Mouse (Mus musculus): Measurements from ENCODE around the gene Pcbp3. TPM values are rescaled to one million over a fixed set of nuclear protein-coding genes. Genes with fewer than 3 reads are reported as not detected.

Gene Pcbp3
- polyA plus RNA-seq (2012; ENCODE audit: insufficient read depth, insufficient read length, low replicate concordance, missing spikeins): not detected in 2 replicates

- WGBS: 1% methylated on average over 62 of the region's 62 CpGs
- Histone ChIP-seq H3K4me1 (ENCODE audit: control insufficient read depth, insufficient read depth, low read length) (peaks cover 37% of the 10 kb centered on the region), H3K27ac (ENCODE audit: insufficient read depth, low read depth, low read length) (peak within 1 kb of the TSS; percentile 88), H3K4me3 (ENCODE audit: insufficient read depth, low read depth, low read length) (peak within 1 kb of the TSS; percentile 95)
- TF ChIP-seq POLR2A (IDR thresholded peaks at IDR 0.05; ENCODE audit: insufficient read depth, low read depth, low read length) (peak; percentile 94), CTCF (IDR thresholded peaks at IDR 0.05; ENCODE audit: insufficient read depth, low read depth, low read length) (no peak)
These were observed at the start of gene Pcbp3 for GRCm38 (mm10) chr10:76961790-76962489. Pcbp3 (minus strand) TSS chr10:76961887.

DNA sequence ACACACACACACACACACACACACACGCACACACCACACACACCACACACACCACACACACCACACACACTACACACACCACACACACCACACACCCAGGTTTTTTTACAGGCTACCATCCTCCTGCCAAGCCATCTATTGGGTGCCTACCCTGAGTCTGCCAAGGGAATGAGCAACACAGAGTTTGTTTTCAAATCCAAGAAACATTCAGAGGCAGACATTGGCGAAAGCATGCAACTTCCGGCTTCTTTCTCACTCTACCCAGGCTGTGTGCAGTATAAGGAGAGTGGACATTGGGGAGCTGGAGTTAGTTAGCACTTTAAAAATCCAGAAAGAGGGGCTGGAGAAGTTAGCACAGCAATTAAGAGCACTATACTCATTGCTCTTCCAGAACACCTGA, 47.0 kb upstream of the Pcbp3 start:
- TF ChIP-seq POLR2A (IDR thresholded peaks at IDR 0.05; ENCODE audit: insufficient read depth, low read depth, low read length) (no peak), CTCF (IDR thresholded peaks at IDR 0.05; ENCODE audit: insufficient read depth, low read depth, low read length) (no peak)

GRCm38 (mm10) chr10:77008109-77008561, 46.4 kb upstream of the Pcbp3 start:
- Histone ChIP-seq H3K27ac (ENCODE audit: insufficient read depth, low read depth, low read length) (peak overlapping the region; percentile 95), H3K4me3 (ENCODE audit: insufficient read depth, low read depth, low read length) (no peak overlapping the region), H3K4me1 (ENCODE audit: control insufficient read depth, insufficient read depth, low read length) (peaks cover 32% of the 10 kb centered on the region)
- no peak for TF ChIP-seq POLR2A (IDR thresholded peaks at IDR 0.05; ENCODE audit: insufficient read depth, low read depth, low read length)
- no peak for TF ChIP-seq CTCF (IDR thresholded peaks at IDR 0.05; ENCODE audit: insufficient read depth, low read depth, low read length)
- 21% methylated on average over 9 of the region's 9 CpGs for WGBS

More for the DNA sequence above, 47.0 kb upstream of the Pcbp3 start:
- peaks cover 32% of the 10 kb centered on the region for H3K4me1 ChIP-seq (ENCODE audit: control insufficient read depth, insufficient read depth, low read length)
- no peak overlapping the region for H3K4me3 ChIP-seq (ENCODE audit: insufficient read depth, low read depth, low read length)
- H3K27ac ChIP-seq (ENCODE audit: insufficient read depth, low read depth, low read length): peak overlapping the region; percentile 95
- 57% methylated on average over 3 of the region's 3 CpGs for WGBS

DNA sequence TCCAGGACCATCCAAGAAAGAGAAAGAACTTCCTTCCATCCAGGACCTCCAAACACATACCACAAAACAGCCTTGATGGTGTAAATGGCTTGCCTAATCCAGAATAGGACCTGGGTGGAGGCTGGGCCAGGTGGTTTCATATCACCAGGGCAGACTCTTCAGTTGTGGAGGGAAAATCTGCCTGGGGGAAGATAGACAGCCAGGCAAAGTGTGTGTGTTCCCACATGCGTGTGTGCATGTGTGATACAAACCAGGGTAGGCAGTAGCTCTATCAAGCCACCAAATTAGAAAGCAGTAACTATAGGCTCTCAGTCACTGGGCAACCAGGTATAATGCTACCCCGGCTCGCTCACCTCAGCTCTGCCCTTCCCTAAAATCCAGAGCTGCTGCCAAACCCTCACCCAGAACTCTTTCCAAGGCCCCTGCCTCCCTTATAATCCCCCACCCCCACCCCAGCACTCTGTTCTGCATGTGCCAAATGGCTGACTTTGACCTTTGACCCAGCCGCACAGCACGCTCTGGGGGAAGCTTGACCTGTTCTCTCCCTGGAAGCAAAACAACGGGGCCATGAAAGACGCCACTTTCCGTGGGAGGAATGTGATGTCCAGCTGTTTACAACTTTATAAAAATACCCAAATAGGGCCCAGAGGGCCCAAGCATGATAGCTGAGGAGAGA, 45.9 kb upstream of the Pcbp3 start:
- 69% methylated on average over 8 of the region's 8 CpGs for WGBS
- H3K27ac ChIP-seq (ENCODE audit: insufficient read depth, low read depth, low read length): peak overlapping the region; percentile 95
- no peak for TF ChIP-seq CTCF (IDR thresholded peaks at IDR 0.05; ENCODE audit: insufficient read depth, low read depth, low read length)
- TF ChIP-seq POLR2A (IDR thresholded peaks at IDR 0.05; ENCODE audit: insufficient read depth, low read depth, low read length): no peak
- H3K4me1 ChIP-seq (ENCODE audit: control insufficient read depth, insufficient read depth, low read length): peaks cover 32% of the 10 kb centered on the region
- H3K4me3 ChIP-seq (ENCODE audit: insufficient read depth, low read depth, low read length): no peak overlapping the region

GRCm38 (mm10) chr10:77004936-77005335, 43.2 kb upstream of the Pcbp3 start:
- Histone ChIP-seq H3K4me3 (ENCODE audit: insufficient read depth, low read depth, low read length) (no peak overlapping the region), H3K4me1 (ENCODE audit: control insufficient read depth, insufficient read depth, low read length) (peaks cover 32% of the 10 kb centered on the region), H3K27ac (ENCODE audit: insufficient read depth, low read depth, low read length) (peak overlapping the region; percentile 47; the same call in 1 of the 2 replicates)
- no peak for TF ChIP-seq POLR2A (IDR thresholded peaks at IDR 0.05; ENCODE audit: insufficient read depth, low read depth, low read length)
- no peak for TF ChIP-seq CTCF (IDR thresholded peaks at IDR 0.05; ENCODE audit: insufficient read depth, low read depth, low read length)
- 38% methylated on average over 7 of the region's 7 CpGs for WGBS

GRCm38 (mm10) chr10:76997759-76998513, 36.2 kb upstream of the Pcbp3 start:
- H3K4me3 ChIP-seq (ENCODE audit: insufficient read depth, low read depth, low read length): no peak overlapping the region
- no peaks in the 10 kb centered on the region; the same call in 1 of the 2 replicates for H3K4me1 ChIP-seq (ENCODE audit: control insufficient read depth, insufficient read depth, low read length)
- TF ChIP-seq CTCF (IDR thresholded peaks at IDR 0.05; ENCODE audit: insufficient read depth, low read depth, low read length): no peak
- TF ChIP-seq POLR2A (IDR thresholded peaks at IDR 0.05; ENCODE audit: insufficient read depth, low read depth, low read length): no peak
- 69% methylated on average over 17 of the region's 17 CpGs for WGBS
- no peak overlapping the region for H3K27ac ChIP-seq (ENCODE audit: insufficient read depth, low read depth, low read length)

- H3K27ac ChIP-seq (ENCODE audit: insufficient read depth, low read depth, low read length): no peak overlapping the region
- H3K4me3 ChIP-seq (ENCODE audit: insufficient read depth, low read depth, low read length): no peak overlapping the region
- TF ChIP-seq CTCF (IDR thresholded peaks at IDR 0.05; ENCODE audit: insufficient read depth, low read depth, low read length): no peak
- TF ChIP-seq POLR2A (IDR thresholded peaks at IDR 0.05; ENCODE audit: insufficient read depth, low read depth, low read length): no peak
- 63% methylated on average over 3 of the region's 3 CpGs for whole genome bisulfite sequencing
- no peaks in the 10 kb centered on the region for H3K4me1 ChIP-seq (ENCODE audit: control insufficient read depth, insufficient read depth, low read length)
These were observed 30.8 kb upstream of the Pcbp3 start for GRCm38 (mm10) chr10:76992456-76992855.

- WGBS: 71% methylated on average over 5 of the region's 5 CpGs
- no peak overlapping the region for H3K27ac ChIP-seq (ENCODE audit: insufficient read depth, low read depth, low read length)
- H3K4me1 ChIP-seq (ENCODE audit: control insufficient read depth, insufficient read depth, low read length): peaks cover 6% of the 10 kb centered on the region
- no peak for TF ChIP-seq CTCF (IDR thresholded peaks at IDR 0.05; ENCODE audit: insufficient read depth, low read depth, low read length)
- no peak for TF ChIP-seq POLR2A (IDR thresholded peaks at IDR 0.05; ENCODE audit: insufficient read depth, low read depth, low read length)
- no peak overlapping the region for H3K4me3 ChIP-seq (ENCODE audit: insufficient read depth, low read depth, low read length)
These were observed 26.9 kb upstream of the Pcbp3 start for GRCm38 (mm10) chr10:76988586-76988985.
